Mouse (Mus musculus) heart, adult 2 months (tissue): ENCODE results near the gene Ambp. TPM values are rescaled to one million over a fixed set of nuclear protein-coding genes. Genes with fewer than 3 reads are reported as not detected.

Source experiments
- DNase-seq, 2 experiments: peaks; one replicate each; pipeline ENCODE4 v3.0.0; 2021
- H3K27ac ChIP-seq: fragments of 200-600 bp; 2 replicates; pipeline ENCODE4 v1.8.1; 2022
- H3K27me3 ChIP-seq: fragments of 200-500 bp; 2 replicates; pipeline ENCODE4 v1.6.1; 2012; ENCODE audit warnings: mild to moderate bottlenecking, low read length, inconsistent platforms, mixed read lengths; ENCODE audit not compliant: control insufficient read depth, insufficient read depth
- H3K36me3 ChIP-seq: fragments of 200-500 bp; 2 replicates; pipeline ENCODE4 v1.6.1; 2012; ENCODE audit warnings: low read length, inconsistent platforms; ENCODE audit not compliant: control insufficient read depth, insufficient read depth
- H3K4me1 ChIP-seq: fragments of 200-500 bp; 2 replicates; pipeline ENCODE4 v1.6.1; 2011; ENCODE audit warnings: low read length; ENCODE audit not compliant: control insufficient read depth, insufficient read depth
- H3K4me3 ChIP-seq: fragments of 200-600 bp; 2 replicates; pipeline ENCODE4 v1.8.1; 2022
- H3K79me2 ChIP-seq: fragments of 200-500 bp; replicated peaks from 2 replicates; pipeline ENCODE4 v1.6.1; 2012; ENCODE audit warnings: mild to moderate bottlenecking, inconsistent platforms, low read length, moderate library complexity, mixed read lengths; ENCODE audit not compliant: control insufficient read depth, insufficient read depth
- H3K9ac ChIP-seq: fragments of 200-500 bp; 2 replicates; pipeline ENCODE4 v1.6.1; 2012; ENCODE audit warnings: low read depth, mild to moderate bottlenecking, control low read depth, inconsistent platforms, low read length, mixed read lengths
- CTCF ChIP-seq: fragments of 200-600 bp; IDR thresholded peaks from 2 replicates; pipeline ENCODE4 v1.8.1; 2022; ENCODE audit warnings: antibody characterized with exemption, mild to moderate bottlenecking, moderate library complexity
- EP300 ChIP-seq: fragments of 200-500 bp; IDR thresholded peaks from 2 replicates; pipeline ENCODE4 v1.6.1; 2011; ENCODE audit warnings: low read depth, low read length, control low read depth; ENCODE audit not compliant: insufficient read depth
- POLR2A ChIP-seq: fragments of 200-500 bp; IDR thresholded peaks from 2 replicates; pipeline ENCODE4 v1.6.1; 2011; ENCODE audit warnings: mild to moderate bottlenecking, low read depth, low read length, control low read depth; ENCODE audit not compliant: insufficient read depth
- WGBS: fragments of 180-500 bp; shearing (Covaris S2); methylation state at CpG from one replicate; pipeline ENCODE4 v1.1.7; 2018; 5-methylcytosine and 5-hydroxymethylcytosine counted together
- intact Hi-C: fragments of 180-260 bp; cut with DNase I; formaldehyde crosslinking; loops from one replicate; pipeline ENCODE4 v1.15.1; 2025
- polyA plus RNA-seq: library from polyadenylated mRNA; depleted of rRNA; stranded (reverse); fragments of >200 nt; gene quantifications from 2 replicates; pipeline ENCODE4 v1.2.3, GENCODE M21; 2012; rRNA removed
- total RNA-seq, 2 experiments: library from RNA; stranded (reverse); gene quantifications; 2 replicates each; pipeline ENCODE4 v1.2.3; 2021

Ambp gene
- total and polyA plus RNA-seq, 3 experiments: not detected

GRCm38 (mm10) chr4:63100478-63100877 lies 54.1 kb downstream of the Ambp start:
- no peaks in the 10 kb centered on the region; the same call in 1 of the 2 replicates for H3K4me1 ChIP-seq
- H3K79me2 ChIP-seq: no peaks in the 10 kb centered on the region
- no peak for DNase-seq
- H3K36me3 ChIP-seq: no peaks in the 10 kb centered on the region
- no peaks in the 10 kb centered on the region for H3K27me3 ChIP-seq
- WGBS: 93% methylated on average over 11 of the region's 11 CpGs
- H3K27ac ChIP-seq: no peak overlapping the region
- no peak for TF ChIP-seq POLR2A
- TF ChIP-seq CTCF: no peak
- H3K4me3 ChIP-seq: no peak overlapping the region
- H3K9ac ChIP-seq: no peak overlapping the region
- intact Hi-C loops: no loop called here

GRCm38 (mm10) chr4:63097603-63098002 lies 57.0 kb downstream of the Ambp start:
- no peak for TF ChIP-seq CTCF
- no peak for TF ChIP-seq EP300
- TF ChIP-seq POLR2A: no peak
- no peaks in the 10 kb centered on the region for H3K79me2 ChIP-seq
- no peak overlapping the region for H3K9ac ChIP-seq
- peak; percentile 41 to 48 for DNase-seq
- WGBS: 15% methylated on average over 1 of the region's 1 CpGs
- no peak overlapping the region for H3K4me3 ChIP-seq
- no peaks in the 10 kb centered on the region for H3K36me3 ChIP-seq
- no peak overlapping the region for H3K27ac ChIP-seq
- intact Hi-C loops: no loop called here
- no peaks in the 10 kb centered on the region for H3K27me3 ChIP-seq
- H3K4me1 ChIP-seq: peaks cover 2% of the 10 kb centered on the region; the same call in 1 of the 2 replicates

Other genes with a start within 250 kb of the Ambp start
- gene Zfp618, start 189.2 kb downstream of the Ambp start, total RNA-seq: 1 to 10 TPM in 1 of 2 experiments, under 1 TPM in 1; 0.37 to 2.2 TPM
- 0.25 and 0.47 TPM in 2 replicates for gene Zfp618, start 189.2 kb downstream of the Ambp start, polyA plus RNA-seq
- gene Kif12, start 17.3 kb upstream of the Ambp start, total RNA-seq: not detected
- not detected in 2 replicates for gene Kif12, start 17.3 kb upstream of the Ambp start, polyA plus RNA-seq
- 1 to 10 TPM in 1 of 2 experiments, under 1 TPM in 1; 0.86 to 1.8 TPM for gene Col27a1, start 59.2 kb upstream of the Ambp start, total RNA-seq
- 3.1 and 3.8 TPM in 2 replicates for gene Col27a1, start 59.2 kb upstream of the Ambp start, polyA plus RNA-seq
- under 1 TPM; 0.41 to 0.65 TPM for gene Orm1, start 189.8 kb upstream of the Ambp start, total RNA-seq
- gene Orm1, start 189.8 kb upstream of the Ambp start, polyA plus RNA-seq: 3.0 and 4.2 TPM in 2 replicates
- 1 to 10 TPM; 2.7 to 3.6 TPM for gene Orm3, start 201.4 kb upstream of the Ambp start, total RNA-seq
- 0.41 TPM in 1 of 2 replicates, not detected in the other for gene Orm3, start 201.4 kb upstream of the Ambp start, polyA plus RNA-seq
- gene Orm2, start 207.7 kb upstream of the Ambp start, total RNA-seq: not detected
- gene Orm2, start 207.7 kb upstream of the Ambp start, polyA plus RNA-seq: 0.73 TPM in 1 of 2 replicates, not detected in the other
- 1 to 10 TPM; 3.5 to 3.9 TPM for gene Akna, start 248.6 kb upstream of the Ambp start, total RNA-seq
- gene Akna, start 248.6 kb upstream of the Ambp start, polyA plus RNA-seq: 3.4 and 4.8 TPM in 2 replicates